Mouse (Mus musculus): Measurements from ENCODE around the gene Sirt2.

DNA sequence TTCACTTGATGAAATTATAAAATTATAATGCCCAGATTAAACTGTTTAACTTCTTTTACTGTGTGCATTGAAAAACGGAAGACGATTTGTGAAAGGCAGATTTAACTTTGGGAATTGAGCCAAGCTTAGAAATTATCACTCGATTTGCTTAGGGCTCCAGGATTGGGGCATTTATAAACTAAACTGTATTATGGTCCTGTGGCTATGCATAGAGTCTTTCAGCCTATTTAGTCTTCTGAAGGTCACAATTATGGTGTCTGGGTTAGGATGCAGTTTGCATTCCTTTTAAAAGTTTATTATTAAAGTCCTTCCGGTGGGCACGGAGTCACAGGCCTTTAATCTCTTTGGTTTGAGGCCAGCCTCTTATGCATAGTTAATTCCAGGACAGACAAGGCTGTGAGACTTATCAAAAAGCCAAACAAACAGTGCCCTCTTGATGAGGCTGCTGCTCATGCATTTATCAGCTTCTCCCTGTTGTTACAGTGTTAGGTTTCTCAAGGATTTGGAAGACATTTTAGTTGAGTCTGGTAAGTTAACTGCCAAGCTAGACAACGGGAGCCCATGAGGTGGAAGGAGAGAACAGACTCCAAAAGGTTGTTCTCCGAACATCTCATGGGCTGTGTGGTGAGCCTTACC, 45.2 kb downstream of the Sirt2 start:
- TF ChIP-seq POLR2A (IDR thresholded peaks at IDR 0.05; ENCODE audit: insufficient read length, low read depth): no peak
- TF ChIP-seq USF1 (IDR thresholded peaks at IDR 0.05; ENCODE audit: low read depth): no peak
- TF ChIP-seq SRF (IDR thresholded peaks at IDR 0.05; ENCODE audit: control insufficient read depth, insufficient read length, low read depth): no peak
- no peak for TF ChIP-seq REST (IDR thresholded peaks at IDR 0.05; ENCODE audit: insufficient read depth, insufficient read length)

Measured in myocyte (in vitro differentiated cells).